Mouse (Mus musculus): ENCODE measurements around the gene Kcnk3. TPM values are rescaled to one million over a fixed set of nuclear protein-coding genes. Genes with fewer than 3 reads are reported as not detected.

The Kcnk3 gene
- polyA plus RNA-seq, 1 experiment = not detected

DNA sequence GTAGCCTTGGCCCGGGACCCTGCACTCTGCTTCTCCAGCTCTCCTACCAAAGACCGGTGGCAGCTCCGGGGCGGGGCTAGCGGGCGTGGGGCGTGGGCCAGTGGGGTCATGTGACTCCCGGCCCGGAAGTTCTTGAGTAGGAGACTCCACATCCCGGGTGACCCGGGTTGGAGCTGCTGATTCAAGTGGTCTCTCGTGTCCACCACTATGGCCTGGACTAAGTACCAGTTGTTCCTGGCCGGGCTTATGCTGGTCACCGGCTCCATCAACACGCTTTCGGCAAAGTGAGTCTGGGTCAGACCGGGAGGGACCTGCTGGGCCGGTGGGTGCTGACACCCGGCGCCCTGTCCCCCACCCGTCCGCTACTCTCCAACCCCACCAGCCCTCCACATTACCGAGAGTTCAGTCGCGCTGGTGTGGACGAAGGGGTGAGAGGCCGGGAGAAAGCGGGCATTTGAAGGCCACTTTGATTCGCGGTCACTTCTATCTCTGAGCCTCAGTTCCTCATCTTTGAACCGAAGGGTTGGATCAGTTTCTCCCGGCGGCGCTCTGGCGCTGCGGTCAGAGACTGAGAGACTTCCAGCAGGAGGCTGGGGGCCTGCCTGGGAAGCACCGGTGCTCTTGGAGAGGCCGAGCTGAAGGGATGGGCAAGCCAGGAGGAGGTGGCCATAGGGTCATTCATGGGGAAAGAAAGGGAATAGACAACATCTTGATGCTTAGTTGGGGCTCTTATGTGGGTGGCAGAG is 60.0 kb downstream of the Kcnk3 start, which contains the start of gene Slc35f6:
Slc35f6 (plus strand) TSS at position 119 of the 746 bp plus-strand sequence.
- no peak for TF ChIP-seq FLI1 (IDR thresholded peaks at IDR 0.05; ENCODE audit: low read length)
- no peak for TF ChIP-seq GATA1 (IDR thresholded peaks at IDR 0.05; ENCODE audit: borderline replicate concordance, low read length)
- Histone ChIP-seq H3K4me3 (replicated peaks) (peak within 1 kb of the TSS; percentile 98), H3K36me3 (replicated peaks; ENCODE audit: low read length) (peaks cover 19% of the 10 kb centered on the region), H3K9me3 (no peaks in the 10 kb centered on the region), H3K4me1 (peaks cover 66% of the 10 kb centered on the region), H3K27me3 (replicated peaks) (peaks cover 13% of the 10 kb centered on the region)

DNA sequence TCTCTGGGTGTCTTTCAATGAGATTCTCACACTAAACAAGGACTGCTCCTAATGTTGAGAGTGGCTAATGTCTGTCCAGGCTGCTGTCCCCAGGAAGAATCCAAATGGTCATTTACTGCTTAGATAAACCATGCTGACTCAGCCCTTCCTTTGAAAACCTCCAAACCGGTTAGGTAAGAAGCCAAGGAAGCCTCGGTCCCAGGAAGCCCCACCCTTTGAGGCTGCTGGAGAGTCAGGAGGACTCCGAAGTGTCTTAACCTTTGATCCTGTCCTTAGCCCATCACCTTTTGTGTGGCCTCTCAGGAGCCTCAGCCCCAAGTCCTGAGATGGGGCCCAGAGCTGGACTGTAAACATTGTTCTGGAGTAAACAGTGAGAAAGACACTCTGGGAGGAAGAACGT is 61.6 kb downstream of the Kcnk3 start:
- Histone ChIP-seq H3K36me3 (replicated peaks; ENCODE audit: low read length) (peaks cover 34% of the 10 kb centered on the region), H3K4me1 (peaks cover 61% of the 10 kb centered on the region), H3K27me3 (replicated peaks) (peaks cover 5% of the 10 kb centered on the region), H3K9me3 (no peaks in the 10 kb centered on the region), H3K4me3 (replicated peaks) (peak overlapping the region; percentile 98)
- TF ChIP-seq FLI1 (IDR thresholded peaks at IDR 0.05; ENCODE audit: low read length) (no peak), GATA1 (IDR thresholded peaks at IDR 0.05; ENCODE audit: borderline replicate concordance, low read length) (no peak)

DNA sequence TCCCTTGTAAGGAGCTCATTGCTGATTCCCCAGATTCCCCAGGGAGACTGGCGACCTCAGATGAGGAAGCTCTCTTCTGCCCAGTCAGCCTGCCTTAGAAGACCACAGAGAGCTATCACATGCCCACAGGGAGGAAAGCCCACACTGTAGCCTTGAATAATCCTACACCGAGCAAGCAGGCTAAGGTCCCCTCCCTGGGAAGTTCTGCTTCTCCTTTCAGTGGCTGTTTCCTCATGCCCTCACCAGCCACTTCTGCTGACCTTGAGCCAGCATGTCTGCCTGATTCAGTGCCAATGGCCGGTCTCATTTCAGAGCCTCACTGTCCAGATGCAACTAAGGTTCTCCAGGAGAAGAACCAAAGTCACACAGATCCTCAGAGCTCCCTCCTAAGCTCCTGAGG is 62.8 kb downstream of the Kcnk3 start:
- peak overlapping the region; percentile 83 for H3K4me3 ChIP-seq (replicated peaks)
- peaks cover 46% of the 10 kb centered on the region for H3K36me3 ChIP-seq (replicated peaks; ENCODE audit: low read length)
- no peaks in the 10 kb centered on the region for H3K9me3 ChIP-seq
- H3K27me3 ChIP-seq (replicated peaks) = no peaks in the 10 kb centered on the region
- peaks cover 73% of the 10 kb centered on the region for H3K4me1 ChIP-seq
- TF ChIP-seq GATA1 (IDR thresholded peaks at IDR 0.05; ENCODE audit: borderline replicate concordance, low read length) (no peak), FLI1 (IDR thresholded peaks at IDR 0.05; ENCODE audit: low read length) (no peak)

DNA sequence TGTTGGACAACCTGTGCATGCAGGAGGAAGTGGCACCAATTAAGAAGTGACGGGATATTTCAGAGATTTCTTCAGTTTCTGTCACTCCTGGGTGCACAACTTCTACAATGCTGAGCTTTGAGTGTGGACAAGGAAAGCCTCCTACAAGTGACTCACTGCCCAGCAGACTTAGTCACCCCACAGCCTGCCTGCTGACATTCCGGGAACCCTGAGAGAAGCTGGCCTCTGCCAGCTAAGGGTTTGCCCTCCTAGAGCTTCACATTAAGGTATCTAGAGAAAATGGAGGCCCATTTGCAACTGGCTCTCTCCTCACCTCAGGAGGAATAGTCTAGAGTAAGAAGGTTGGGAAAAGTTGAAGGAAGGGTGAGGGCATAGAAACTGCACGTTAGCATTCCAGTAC is 63.6 kb downstream of the Kcnk3 start:
- no peak for TF ChIP-seq FLI1 (IDR thresholded peaks at IDR 0.05; ENCODE audit: low read length)
- no peak for TF ChIP-seq GATA1 (IDR thresholded peaks at IDR 0.05; ENCODE audit: borderline replicate concordance, low read length)
- peaks cover 81% of the 10 kb centered on the region for H3K4me1 ChIP-seq
- peaks cover 54% of the 10 kb centered on the region for H3K36me3 ChIP-seq (replicated peaks; ENCODE audit: low read length)
- no peaks in the 10 kb centered on the region for H3K27me3 ChIP-seq (replicated peaks)
- no peak overlapping the region for H3K4me3 ChIP-seq (replicated peaks)
- H3K9me3 ChIP-seq = no peaks in the 10 kb centered on the region

DNA sequence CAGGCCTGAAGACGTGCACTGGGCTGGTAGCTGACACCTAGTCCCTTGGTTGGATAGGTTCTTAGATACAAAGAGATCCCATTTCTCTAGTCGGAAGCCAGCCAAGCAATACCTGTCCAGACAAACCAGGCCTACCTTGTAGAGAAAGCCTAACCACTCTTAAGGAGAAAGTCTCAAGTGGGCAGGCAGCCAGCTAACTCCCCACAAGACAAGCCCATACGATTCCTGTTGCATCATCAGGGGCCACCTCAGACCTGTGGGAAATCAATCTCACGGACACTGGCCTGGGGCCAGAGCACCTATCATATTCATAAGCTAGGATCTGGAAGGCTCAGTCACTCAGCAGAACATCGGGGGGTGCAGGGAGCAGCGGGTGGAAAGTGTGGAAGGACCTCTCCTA is 65.3 kb downstream of the Kcnk3 start:
- TF ChIP-seq GATA1 (IDR thresholded peaks at IDR 0.05; ENCODE audit: borderline replicate concordance, low read length) (no peak), FLI1 (IDR thresholded peaks at IDR 0.05; ENCODE audit: low read length) (no peak)
- no peak overlapping the region for H3K4me3 ChIP-seq (replicated peaks)
- H3K36me3 ChIP-seq (replicated peaks; ENCODE audit: low read length) = peaks cover 70% of the 10 kb centered on the region
- no peaks in the 10 kb centered on the region for H3K9me3 ChIP-seq
- H3K27me3 ChIP-seq (replicated peaks) = no peaks in the 10 kb centered on the region
- H3K4me1 ChIP-seq = peaks cover 79% of the 10 kb centered on the region

DNA sequence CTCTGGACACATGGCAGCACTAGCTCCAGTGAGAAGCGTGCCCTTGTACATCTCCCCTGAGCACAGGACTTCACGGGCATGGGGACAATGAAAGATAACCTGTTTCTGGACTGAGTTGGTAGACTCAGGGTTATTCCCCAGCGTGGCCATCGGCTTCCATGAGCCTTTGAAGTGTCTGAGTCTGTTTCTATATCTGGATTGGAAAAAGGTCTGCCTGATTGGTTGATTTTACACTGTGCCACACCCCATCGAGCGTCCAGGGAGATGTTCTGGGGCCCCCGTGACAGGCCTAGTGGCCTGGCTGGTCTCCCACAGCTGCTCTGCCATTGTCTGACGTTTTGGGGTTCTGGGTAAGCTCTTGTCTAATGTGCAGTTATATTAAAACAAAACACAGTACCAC is 67.1 kb downstream of the Kcnk3 start:
- H3K9me3 ChIP-seq = 0 out of 2 replicates have a peak, but pooled peaks cover under 1% of the 10 kb centered on the region
- H3K4me3 ChIP-seq (replicated peaks) = no peak overlapping the region
- TF ChIP-seq GATA1 (IDR thresholded peaks at IDR 0.05; ENCODE audit: borderline replicate concordance, low read length) (no peak), FLI1 (IDR thresholded peaks at IDR 0.05; ENCODE audit: low read length) (no peak)
- peaks cover 61% of the 10 kb centered on the region for H3K4me1 ChIP-seq
- no peaks in the 10 kb centered on the region for H3K27me3 ChIP-seq (replicated peaks)
- peaks cover 77% of the 10 kb centered on the region for H3K36me3 ChIP-seq (replicated peaks; ENCODE audit: low read length)

DNA sequence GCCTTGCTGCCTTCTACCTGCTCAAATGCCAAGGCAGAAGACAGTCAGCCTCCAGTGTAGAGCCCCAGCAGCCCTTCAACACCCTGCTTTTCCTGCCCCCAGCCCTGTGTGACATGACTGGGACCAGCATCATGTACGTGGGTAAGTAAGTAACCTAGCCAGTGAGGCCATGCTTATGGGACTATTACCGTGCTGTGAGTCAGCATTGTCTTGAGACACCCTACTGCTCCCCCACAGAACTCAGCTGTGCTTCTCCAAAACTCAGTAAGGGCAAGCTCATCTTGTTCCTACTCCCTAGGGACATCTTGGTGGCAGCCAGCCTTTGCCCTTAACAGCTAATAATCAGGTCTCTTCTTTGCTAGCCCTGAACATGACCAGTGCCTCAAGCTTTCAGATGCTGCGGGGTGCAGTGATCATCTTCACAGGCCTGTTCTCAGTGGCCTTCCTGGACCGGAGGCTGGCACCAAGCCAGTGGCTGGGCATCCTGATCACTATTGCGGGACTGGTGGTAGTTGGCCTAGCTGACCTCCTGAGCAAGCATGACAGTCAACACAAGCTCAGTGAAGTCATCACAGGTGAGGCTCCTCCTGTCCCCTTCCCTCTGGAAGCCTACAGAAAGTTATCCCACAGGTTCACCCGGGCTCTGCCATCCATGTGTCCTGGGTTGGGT is 67.7 kb downstream of the Kcnk3 start:
- Histone ChIP-seq H3K4me3 (replicated peaks) (peak overlapping the region; percentile 34), H3K4me1 (peaks cover 55% of the 10 kb centered on the region), H3K9me3 (peaks cover 6% of the 10 kb centered on the region), H3K36me3 (replicated peaks; ENCODE audit: low read length) (peaks cover 77% of the 10 kb centered on the region), H3K27me3 (replicated peaks) (no peaks in the 10 kb centered on the region)
- TF ChIP-seq GATA1 (IDR thresholded peaks at IDR 0.05; ENCODE audit: borderline replicate concordance, low read length) (no peak), FLI1 (IDR thresholded peaks at IDR 0.05; ENCODE audit: low read length) (no peak)

DNA sequence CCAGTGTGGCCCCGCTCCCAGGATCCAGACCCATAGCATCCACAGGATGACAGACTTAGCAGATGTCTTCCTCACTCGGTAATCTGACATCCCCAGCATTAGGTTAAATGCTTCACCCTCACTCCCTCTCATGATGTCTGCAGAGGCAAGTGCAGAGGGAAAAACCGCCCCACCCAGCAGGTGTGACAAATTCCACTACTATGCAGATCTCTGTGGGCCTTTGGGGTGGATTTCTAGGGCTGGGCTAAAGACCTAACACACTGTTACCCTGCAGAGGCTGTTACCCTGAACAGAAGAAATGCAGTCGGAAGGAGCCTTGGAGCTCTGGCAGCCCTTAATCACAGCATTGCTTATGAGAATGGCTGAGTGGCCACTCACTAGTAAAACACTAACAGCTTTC is 71.1 kb downstream of the Kcnk3 start:
- Histone ChIP-seq H3K4me3 (replicated peaks) (no peak overlapping the region), H3K4me1 (peaks cover 35% of the 10 kb centered on the region), H3K36me3 (replicated peaks; ENCODE audit: low read length) (peaks cover 52% of the 10 kb centered on the region), H3K27me3 (replicated peaks) (no peaks in the 10 kb centered on the region), H3K9me3 (peaks cover 20% of the 10 kb centered on the region)
- TF ChIP-seq FLI1 (IDR thresholded peaks at IDR 0.05; ENCODE audit: low read length) (no peak), GATA1 (IDR thresholded peaks at IDR 0.05; ENCODE audit: borderline replicate concordance, low read length) (no peak)

DNA sequence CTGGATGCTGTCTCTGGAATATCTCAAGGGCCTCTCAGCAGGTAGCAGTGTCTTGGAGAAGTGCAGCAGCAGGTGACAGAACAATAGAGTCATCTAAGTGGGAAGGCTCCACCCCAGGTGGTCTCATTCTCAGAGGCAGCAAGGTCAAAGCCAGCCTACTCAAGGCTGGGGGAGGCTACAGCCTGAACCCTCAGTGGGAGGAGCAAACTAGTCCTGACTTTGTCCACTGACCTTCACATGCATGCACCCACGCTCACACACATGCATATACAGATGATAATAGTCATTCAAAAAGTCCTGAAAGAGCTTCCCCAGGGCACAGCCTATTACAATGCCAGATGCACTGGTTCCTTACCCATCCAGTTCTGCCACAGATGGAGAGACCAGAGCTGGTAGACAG is 72.3 kb downstream of the Kcnk3 start:
- peaks cover 28% of the 10 kb centered on the region for H3K4me1 ChIP-seq
- no peak for TF ChIP-seq FLI1 (IDR thresholded peaks at IDR 0.05; ENCODE audit: low read length)
- TF ChIP-seq GATA1 (IDR thresholded peaks at IDR 0.05; ENCODE audit: borderline replicate concordance, low read length) = no peak

DNA sequence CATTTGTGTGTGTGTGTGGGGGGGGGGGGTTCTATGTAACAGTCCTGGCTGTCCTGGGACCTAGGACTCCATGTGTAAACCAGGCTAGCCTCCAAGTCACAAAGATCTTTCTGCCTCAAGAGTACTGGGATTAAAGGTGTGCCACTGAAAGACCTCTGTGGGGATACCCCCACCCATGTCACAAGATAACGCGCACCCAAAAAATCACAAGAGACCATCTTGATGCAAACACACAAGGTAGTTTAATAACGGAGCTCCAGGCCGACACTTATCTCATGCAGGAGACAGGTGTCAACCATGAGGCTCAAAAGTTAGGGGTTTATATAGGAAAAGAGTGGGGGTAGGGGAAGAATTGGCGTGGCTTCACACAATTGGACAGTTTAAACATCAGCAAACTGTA is 72.8 kb downstream of the Kcnk3 start:
- no peaks in the 10 kb centered on the region for H3K27me3 ChIP-seq (replicated peaks)
- peaks cover 35% of the 10 kb centered on the region for H3K36me3 ChIP-seq (replicated peaks; ENCODE audit: low read length)
- H3K9me3 ChIP-seq = peaks cover 20% of the 10 kb centered on the region
- no peak for TF ChIP-seq GATA1 (IDR thresholded peaks at IDR 0.05; ENCODE audit: borderline replicate concordance, low read length)
- peaks cover 23% of the 10 kb centered on the region for H3K4me1 ChIP-seq
- no peak overlapping the region for H3K4me3 ChIP-seq (replicated peaks)

More for the DNA sequence above, 72.3 kb downstream of the Kcnk3 start:
- H3K4me3 ChIP-seq (replicated peaks) = no peak overlapping the region
- no peaks in the 10 kb centered on the region for H3K27me3 ChIP-seq (replicated peaks)
- H3K9me3 ChIP-seq = peaks cover 20% of the 10 kb centered on the region
- peaks cover 40% of the 10 kb centered on the region for H3K36me3 ChIP-seq (replicated peaks; ENCODE audit: low read length)

All from megakaryocyte, embryonic 14.5 days (primary cell).